Mouse (Mus musculus) cerebellum, postnatal 10 days (tissue): Measurements from ENCODE around the gene Crebzf.

ENCODE experiments used
- DNase-seq, 2 experiments: peaks; one replicate each; pipeline ENCODE4 v3.0.0; 2021; ENCODE audit warnings: mixed read lengths in 2 of 2

Gene Crebzf

GRCm38 (mm10) chr7:90482607-90483006, 40.1 kb downstream of the Crebzf start:
- no peak for DNase-seq
